Mouse (Mus musculus) retina, adult 2 months (tissue): ENCODE results near the gene Ccne1.

ENCODE experiments used
- DNase-seq: peaks from one replicate; pipeline ENCODE4 v3.0.0-alpha.2; 2012; ENCODE audit warnings: low read depth, low spot score

Ccne1 gene

GRCm38 (mm10) chr7:38094353-38094752 is 13.0 kb downstream of the Ccne1 start:
- no peak for DNase-seq

GRCm38 (mm10) chr7:38093101-38093500 is 14.2 kb downstream of the Ccne1 start:
- no peak for DNase-seq

- no peak for DNase-seq
Observed at GRCm38 (mm10) chr7:38089930-38090675, 17.2 kb downstream of the Ccne1 start.

- DNase-seq = no peak
Observed at GRCm38 (mm10) chr7:38088456-38088855, 18.9 kb downstream of the Ccne1 start.

GRCm38 (mm10) chr7:38087856-38088255 is 19.5 kb downstream of the Ccne1 start:
- DNase-seq = no peak

GRCm38 (mm10) chr7:38086401-38086800 is 20.9 kb downstream of the Ccne1 start:
- no peak for DNase-seq

GRCm38 (mm10) chr7:38085573-38086211 is 21.6 kb downstream of the Ccne1 start:
- no peak for DNase-seq

- peak; percentile 99 for DNase-seq
Observed at GRCm38 (mm10) chr7:38084778-38085572, 22.4 kb downstream of the Ccne1 start.

GRCm38 (mm10) chr7:38082971-38083370 is 24.4 kb downstream of the Ccne1 start:
- no peak for DNase-seq

GRCm38 (mm10) chr7:38077189-38077588 is 30.1 kb downstream of the Ccne1 start:
- no peak for DNase-seq

GRCm38 (mm10) chr7:38075487-38075886 is 31.8 kb downstream of the Ccne1 start:
- DNase-seq = no peak

GRCm38 (mm10) chr7:38074920-38075319 is 32.4 kb downstream of the Ccne1 start:
- DNase-seq = no peak

GRCm38 (mm10) chr7:38074514-38074913 is 32.8 kb downstream of the Ccne1 start:
- no peak for DNase-seq

GRCm38 (mm10) chr7:38073782-38074181 is 33.6 kb downstream of the Ccne1 start:
- no peak for DNase-seq

- DNase-seq = no peak
Observed at GRCm38 (mm10) chr7:38071065-38071464, 36.3 kb downstream of the Ccne1 start.

GRCm38 (mm10) chr7:38070663-38071062 is 36.7 kb downstream of the Ccne1 start:
- DNase-seq = no peak

- DNase-seq = no peak
Observed at GRCm38 (mm10) chr7:38064431-38064830, 42.9 kb downstream of the Ccne1 start.

- DNase-seq = peak; percentile 82
Observed at GRCm38 (mm10) chr7:38061060-38061970, 46.0 kb downstream of the Ccne1 start.

- DNase-seq = peak; percentile 34
Observed at GRCm38 (mm10) chr7:38059636-38060330, 47.6 kb downstream of the Ccne1 start.

GRCm38 (mm10) chr7:38059096-38059495 is 48.2 kb downstream of the Ccne1 start:
- DNase-seq = peak; percentile 73

GRCm38 (mm10) chr7:38055996-38056395 is 51.3 kb downstream of the Ccne1 start:
- no peak for DNase-seq
